Mouse (Mus musculus) cerebellum, adult 9-10 months (tissue): ENCODE data around the gene Pcbp1.
"Not testable (repeated sequence)": the region's sequence is repeated elsewhere in the genome, so short reads cannot be mapped to it uniquely, and the experiment has no call there.

Experiments used
- DNase-seq: peaks from one replicate; pipeline ENCODE4 v3.0.0; 2022

Pcbp1 gene

DNA sequence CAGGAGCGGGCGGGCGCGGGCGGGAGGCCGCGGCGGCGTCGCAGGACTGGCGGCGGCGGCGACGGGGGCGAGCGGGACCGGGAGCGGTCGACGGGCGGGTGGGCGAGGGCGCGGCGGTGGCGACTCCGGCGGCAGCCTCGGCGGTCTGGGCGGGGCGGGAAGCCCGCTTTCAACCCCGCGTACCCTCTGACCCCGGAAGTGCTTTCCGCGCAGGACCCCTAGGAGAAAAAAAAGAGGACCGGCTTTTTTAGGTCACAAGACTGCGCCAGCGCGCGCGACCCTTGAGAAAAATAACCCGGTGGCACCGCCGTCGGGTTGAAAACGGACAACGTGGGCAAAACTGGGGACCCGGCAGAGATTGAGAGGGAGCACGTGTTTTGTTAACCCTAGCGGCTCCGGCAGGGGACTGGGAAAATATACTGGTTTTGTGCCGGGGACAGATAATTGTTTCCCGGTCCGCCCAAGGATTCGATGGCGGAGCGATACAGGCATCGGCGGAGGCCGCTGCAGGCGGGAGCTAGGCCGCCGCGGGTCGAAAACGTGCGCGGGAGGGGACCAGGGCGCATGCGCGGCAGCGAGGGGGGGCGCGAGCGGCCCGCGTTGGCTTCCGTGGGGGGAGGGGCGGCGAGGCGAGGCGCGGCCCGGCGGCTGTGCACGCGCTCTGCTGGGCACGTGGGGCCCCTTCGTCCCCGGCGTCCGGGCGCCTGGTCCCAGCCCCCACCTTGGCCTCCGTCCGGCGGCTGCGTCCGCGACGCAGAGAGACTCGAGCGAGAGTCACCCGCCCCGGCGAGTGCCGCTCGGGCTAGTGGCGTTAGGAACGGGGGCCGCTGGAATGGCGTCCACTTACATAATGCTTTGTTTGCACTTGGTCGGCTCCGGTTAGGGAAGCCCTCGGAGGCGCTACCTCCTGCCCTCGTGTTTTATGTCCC is at the start of gene Pcbp1:
Gene Pcbp1 (minus strand): TSS at position 290 of the 929 bp plus-strand sequence.
- peak; percentile 96 for DNase-seq

DNA sequence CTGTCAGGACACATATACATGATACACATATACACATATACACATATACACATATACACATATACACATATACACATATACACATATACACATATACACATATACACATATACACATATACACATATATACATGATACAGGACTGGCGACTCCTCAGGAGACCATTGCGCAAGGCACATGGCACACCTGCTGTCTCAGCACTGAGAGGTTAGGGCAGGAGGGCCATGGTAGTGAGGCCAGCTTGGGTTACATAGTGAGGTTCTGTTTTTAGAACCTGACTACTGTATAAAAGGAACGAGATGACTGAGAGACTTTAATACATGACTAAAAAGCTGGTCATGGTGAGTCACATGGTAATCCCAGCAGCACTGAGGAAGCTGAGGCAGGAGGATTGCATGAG is 48.4 kb upstream of the Pcbp1 start:
- no peak for DNase-seq

DNA sequence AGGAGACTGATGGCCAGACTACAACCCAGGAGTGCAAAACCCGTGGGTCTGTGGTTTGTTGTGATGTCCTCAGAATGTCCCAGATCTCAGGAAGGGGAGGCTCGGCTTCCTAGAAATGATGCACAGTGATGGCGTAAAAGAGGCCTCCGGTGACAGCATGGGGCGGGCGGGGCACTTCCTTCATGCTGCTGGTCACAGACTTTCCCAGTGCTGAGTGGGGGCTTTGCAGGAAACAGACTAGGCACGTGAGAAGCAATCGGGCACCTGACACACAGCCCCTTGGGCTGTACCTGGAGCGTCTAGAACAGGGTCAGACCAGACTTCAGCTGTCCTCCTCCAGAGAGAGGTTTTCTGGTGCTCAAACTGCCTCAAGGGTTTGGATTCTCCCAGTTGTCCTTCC is 44.7 kb upstream of the Pcbp1 start:
- no peak for DNase-seq

DNA sequence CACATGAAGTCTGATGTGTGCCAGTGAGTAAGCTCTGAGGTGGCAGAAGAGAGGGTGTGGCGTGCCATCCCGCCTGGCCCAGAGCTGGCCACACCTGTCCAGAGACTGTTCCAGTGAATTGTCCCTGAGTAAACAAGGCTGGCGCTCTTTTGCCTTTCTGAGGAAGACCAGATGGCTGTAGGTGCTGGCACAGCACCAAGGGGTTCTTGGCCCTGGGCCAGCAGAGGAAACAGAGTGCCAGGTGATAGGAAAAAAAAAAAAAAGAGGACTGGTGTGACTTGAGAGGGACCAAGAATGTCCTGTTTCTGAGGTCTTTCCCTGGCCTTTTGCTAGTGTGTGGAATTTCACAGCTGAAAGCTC is 43.3 kb upstream of the Pcbp1 start:
- DNase-seq, result peak; percentile 85

DNA sequence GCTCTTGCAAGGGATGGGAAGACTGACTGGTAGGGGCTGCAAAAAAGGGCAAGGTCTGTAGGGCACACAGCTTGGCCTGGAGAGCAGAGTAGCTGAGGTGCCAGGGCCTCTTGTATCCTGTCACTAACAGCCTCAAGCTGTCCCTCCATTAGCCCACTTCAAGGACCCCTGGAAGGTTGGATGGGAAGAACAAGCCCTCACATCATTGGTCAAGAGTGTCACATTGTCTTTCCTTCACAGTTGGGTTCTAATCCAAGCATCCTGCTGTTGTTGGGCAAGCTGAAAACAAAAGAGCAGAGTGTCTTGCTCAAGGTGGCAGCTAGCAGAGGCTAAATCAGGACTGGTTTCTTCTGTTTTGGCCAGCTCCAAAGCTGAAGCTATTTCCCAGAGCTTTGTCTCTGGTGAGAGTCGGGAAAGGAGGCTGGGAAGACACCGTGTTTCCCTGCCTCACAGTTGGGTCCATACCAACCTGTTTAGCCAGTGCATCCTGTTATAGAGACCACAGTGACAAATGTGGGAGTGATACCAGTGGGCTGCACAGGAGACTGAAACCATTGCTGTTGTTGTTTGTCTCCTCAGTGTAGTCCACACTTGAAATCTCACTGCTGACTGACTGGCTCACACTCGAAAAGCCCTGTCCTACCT is 42.8 kb upstream of the Pcbp1 start:
- no peak for DNase-seq

DNA sequence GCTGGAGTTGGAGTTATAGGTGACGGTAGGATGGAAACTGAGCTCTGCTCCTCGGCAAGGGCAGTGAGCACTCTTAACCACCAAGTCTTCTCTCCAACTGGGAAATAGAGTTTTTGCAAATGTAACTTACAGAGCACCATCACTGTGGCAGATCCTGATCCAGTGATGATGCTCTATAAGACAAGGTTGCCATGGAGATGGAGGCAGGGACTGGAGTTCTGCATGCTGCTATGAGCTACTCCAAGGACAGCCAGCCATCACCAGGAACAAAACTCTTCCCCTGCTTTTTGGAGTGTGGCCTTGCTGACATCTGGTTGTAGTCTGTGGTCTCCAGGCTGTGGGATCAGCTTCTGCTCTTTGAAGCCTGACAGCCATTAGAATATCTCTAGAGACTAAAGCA is 39.7 kb upstream of the Pcbp1 start:
- DNase-seq, result no peak

DNA sequence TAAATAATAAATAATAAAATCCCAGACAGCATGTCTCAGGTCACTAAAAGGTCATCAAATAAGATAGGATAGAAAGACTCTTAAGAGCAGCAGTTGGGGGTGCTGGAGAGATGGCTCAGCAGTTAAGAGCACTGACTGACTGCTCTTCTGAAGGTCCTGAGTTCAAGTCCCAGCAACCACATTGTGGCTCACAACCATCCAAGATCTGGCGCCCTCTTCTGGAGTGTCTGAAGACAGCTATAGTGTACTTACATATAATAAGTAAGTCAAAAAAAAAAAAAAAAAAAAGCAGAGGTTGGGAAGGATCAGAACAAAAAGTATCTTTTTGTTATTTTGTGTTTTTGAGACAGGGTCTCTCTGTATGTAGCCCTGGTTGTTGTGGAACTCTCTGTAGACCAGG is 31.1 kb upstream of the Pcbp1 start:
- DNase-seq, result not testable (repeated sequence)

DNA sequence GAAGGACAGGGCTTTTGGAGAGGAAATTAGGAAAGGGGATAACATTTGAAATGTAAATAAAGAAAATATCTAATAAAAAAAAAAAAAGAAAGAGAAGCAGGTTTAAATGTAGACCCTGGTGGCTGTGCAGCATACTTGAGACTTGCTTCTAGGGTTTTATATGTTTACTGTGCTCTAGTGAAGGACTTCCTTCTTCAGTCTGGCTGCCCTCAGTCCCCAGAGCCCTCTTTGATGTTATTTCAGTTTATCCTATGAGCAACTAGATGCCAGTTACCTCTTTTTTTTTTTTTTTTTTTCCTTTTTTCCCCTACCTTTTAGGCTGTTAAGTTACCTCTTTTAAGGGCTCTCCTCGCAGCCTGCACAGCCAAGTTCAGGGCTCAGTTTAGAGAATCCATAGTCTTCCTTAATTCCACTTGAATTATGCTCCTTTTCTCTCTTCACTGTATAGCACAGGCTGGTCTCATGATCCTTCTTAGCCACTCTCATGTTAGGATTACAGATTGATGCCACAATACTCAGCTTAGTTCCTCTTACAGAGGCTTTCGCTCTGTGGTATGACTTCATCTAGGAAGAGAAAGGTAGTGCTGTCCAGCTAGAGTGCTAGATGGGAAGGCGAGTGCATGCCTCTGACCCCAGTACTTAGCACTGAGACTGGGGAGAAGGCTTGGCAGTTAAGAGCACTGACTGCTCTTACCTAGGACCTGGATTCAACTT is 30.4 kb upstream of the Pcbp1 start:
- DNase-seq, result no peak

DNA sequence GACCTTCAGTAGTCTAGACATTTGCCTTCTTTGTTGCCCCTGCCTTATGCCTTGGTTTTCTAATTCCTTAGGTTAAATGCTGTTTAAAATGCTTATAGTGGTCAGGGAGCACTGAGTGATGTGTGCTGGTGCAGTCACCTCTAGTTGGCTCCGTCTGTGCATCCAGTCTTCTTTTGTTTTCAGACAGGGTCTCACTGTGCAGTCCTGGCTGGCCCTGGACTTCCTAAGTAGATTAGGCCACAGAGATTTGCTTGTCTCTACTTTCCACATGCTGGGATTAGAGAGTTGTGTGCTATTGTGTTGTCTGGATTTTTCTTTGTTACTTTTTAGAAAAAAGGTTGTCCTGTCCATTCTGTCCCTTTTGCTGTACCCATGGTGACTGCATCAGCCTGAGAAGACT is 24.5 kb upstream of the Pcbp1 start:
- DNase-seq, result no peak

DNA sequence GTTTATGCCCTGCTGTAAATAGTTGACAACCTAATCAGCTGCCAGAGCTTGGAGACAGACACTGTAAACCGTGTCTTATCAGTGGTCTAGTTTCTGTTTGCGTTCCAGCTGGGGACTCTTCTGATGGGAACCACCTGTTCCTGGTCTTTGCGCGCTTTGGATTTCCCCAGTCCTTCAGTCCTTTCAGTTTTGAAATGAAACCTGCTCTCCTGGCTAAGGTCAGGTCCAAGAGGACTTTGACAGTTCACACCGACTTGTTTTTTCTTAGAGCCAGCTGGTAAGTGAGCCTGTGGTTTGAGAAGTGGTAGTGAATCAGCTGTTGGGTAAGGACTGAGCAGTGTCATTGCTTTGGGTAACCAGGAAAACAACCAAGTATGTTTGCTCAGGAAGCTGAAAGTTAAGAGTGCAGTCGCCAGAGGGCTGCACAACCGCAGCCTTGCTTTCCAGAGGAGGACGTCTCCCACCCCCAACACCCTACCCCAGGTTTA is 21.8 kb upstream of the Pcbp1 start:
- no peak for DNase-seq

DNA sequence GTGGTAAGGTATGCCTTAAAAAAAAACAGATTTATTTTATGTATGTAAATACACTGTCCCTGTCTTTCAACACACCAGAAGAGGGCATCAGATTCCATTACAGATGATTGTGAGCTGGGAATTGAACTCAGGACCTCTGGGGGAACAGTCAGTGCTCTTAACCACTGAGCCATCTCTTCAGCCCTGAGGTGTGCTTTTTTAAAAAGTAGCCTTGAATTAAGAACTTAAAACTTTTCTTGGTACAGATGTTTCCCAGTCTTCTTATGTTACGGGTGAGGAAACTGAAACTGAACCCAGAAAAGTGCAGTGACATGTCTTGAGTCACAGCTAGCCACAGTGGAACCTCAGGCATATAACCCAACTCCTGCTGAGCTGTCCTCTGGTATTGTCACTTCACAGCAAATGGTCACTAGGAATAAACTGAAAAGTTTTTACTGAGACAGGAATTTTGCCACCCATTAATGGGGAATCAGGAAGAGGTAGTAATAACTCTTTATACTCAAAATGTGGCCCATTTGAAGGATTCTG is 21.2 kb upstream of the Pcbp1 start:
- no peak for DNase-seq

DNA sequence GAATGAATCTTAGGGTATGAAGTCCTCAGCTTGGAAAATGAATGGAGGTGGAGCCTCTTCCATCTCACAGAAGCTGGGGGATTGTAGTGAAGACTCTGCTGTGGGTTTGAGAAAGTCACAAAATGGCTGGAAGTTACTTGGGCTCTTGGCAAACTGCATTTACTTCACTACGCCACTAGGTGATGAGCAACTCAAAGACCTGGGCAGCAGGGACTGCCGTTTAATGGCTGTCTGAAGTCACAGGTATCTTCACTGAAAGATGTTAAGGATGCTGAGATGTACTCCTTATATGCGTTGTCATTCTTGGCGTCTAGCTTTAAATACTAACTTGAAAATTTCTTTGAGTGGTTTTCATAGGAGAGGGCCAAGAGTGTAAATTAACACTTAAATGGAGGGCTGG is 19.1 kb upstream of the Pcbp1 start:
- peak; percentile 62 for DNase-seq

DNA sequence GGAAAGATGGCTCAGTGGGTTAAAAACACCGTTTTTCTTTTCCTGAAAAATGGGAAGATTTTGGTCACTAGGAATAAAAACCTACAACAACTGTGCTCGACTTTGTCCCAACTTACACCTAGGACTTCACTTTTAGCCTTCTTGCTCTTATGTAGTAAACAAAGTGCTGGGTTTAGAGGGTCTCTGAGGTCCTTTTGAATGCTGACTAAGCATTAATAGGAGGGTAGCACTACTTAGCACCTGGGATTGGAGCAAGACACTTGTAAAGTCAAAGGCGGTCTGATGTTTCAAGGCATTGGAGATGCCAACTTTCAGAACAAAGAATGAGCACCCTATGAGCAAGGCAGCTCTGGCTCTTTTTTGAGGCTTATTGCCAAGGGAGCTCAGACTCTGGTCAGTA is 17.7 kb upstream of the Pcbp1 start:
- DNase-seq, result no peak

DNA sequence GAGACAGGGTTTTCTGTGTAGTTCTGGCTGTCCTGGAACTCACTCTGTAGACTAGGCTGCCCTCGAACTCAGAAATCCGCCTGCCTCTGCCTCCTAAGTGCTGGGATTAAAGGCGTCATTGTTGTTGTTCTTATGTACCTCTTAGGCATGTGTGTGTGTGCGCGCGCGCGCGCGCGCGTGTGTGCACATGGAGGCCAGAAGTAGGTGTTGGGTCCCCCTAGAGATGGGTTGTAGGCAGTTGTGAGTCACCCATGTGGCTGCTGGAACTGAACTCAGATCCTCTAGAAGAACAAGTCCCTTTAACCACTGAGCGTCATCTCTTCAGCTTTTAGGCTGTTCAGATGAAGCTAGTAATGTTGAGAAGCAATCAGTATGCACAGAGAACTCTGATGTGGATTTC is 16.9 kb upstream of the Pcbp1 start:
- DNase-seq, result no peak

DNA sequence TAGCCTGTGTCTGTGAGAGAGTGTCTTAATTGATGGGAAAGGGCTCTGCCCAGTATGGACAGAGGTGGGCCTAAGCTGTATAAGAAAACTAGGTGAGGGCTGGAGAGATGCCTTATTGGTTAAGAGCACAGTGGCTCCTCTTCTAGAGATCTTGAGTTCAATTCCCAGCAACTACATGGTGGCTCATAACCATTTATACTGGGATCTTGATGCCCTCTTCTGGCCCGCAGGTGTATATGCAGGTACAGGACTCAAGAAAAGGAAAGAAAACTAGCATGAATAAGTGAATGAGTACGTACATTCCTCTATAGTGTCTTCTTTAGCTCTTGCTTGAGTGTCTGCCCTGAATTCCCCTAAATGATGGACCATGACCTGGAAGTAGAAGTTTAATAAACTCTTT is 15.5 kb upstream of the Pcbp1 start:
- DNase-seq, result no peak

DNA sequence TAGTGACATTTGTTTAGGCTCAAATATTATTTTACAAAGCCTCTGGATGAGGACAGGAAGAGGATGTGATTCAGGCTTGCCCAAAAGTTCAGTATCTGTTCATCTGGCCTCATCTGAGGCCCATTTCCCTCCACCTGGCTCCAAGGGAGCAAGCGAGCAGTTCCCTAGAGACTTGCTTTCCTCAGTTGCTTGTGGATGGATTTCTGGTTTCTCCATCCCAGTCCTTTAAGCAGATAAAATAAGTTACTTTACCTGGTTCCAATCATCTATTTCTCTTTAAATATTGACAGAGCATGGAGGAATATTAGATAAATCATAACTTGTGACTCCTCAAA is 2.3 kb upstream of the Pcbp1 start:
- DNase-seq, result peak; percentile 39

DNA sequence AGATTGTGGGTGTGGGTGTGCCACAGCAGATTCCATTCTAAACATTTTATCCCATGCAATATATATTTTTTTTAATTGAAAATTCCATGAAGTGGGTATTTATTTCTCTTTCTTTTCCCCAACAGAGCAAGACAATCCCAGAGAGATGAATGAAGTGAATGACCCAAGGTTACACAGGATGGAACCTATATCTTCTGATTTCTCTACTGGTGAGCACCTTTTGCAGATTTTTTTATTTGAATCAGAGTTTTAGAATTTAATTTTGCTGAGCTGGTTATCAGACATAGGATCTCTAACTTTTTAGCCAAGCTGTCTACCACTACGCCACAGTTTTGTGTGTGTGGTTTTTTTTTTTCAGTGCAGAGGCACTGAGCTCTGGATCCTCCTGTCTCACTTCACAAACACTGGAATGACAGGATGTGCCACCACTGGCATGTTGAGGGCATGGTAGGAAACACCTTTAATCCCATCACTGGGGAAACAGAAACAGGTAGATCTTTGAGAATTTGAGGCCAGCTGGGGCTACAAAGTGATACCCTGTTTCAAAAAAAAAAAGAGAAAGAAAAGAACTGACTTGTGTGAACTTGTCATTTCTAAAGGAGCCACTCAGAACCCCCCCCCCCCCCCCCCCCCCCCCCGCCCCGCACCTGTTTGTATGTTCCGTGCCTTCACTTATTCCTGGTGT is 1.8 kb upstream of the Pcbp1 start:
- DNase-seq, result peak; percentile 51

DNA sequence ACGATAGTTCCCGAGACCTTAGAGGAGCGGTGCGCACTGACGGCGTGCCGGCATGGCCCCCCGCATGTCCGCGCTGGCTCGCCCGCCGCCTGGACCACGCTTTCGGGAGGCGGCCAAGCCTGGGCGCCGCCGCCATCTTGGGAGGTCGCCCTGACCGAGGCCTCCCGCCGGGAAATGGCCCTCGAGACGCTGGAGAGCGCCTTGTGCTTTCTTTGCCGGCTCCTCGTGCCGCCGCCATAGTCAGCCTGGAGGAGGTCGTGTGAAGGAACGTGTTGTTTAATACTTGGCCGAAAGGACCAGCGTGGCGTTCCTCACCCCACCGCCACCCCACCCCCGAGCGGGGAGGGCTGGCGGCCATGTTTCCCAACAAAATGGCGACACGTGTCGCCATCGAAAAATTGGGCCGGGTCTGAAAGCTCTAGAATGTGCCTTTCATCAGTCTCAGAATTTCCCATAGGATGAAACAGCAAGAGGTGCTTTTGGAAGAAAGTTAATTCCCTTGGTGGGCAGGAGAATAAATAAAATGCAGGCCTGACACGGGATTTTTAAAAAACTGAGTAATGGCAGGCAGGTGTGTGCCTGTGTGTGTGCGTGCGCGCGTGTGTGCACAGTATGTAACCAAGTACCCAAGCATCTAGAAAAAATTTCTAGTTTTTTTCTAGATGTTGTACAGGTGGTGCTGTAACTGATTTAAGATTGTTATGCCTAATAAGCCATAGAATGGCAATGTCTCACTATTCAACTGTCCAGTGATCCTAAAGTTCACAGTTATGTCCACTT is 1.0 kb upstream of the Pcbp1 start:
- DNase-seq, result no peak

DNA sequence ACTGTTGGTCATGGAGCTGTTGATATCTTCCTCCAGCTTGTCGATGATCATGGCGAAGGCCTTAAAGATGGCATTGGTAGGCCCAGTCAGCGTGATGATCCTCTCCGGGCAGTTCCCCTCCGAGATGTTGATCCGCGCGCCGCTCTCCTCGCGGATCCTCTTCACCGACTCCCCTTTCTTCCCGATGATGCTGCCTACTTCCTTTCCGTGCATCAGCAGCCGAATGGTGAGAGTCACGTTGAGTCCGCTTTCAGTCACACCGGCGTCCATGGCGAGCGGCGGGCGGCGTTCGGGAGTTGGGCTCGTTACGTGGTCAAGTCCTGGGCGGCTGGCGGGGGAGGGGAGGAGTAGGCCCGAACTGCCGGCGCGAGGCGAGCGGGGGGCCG is 482 bp downstream of the Pcbp1 start:
- DNase-seq, result peak; percentile 78

DNA sequence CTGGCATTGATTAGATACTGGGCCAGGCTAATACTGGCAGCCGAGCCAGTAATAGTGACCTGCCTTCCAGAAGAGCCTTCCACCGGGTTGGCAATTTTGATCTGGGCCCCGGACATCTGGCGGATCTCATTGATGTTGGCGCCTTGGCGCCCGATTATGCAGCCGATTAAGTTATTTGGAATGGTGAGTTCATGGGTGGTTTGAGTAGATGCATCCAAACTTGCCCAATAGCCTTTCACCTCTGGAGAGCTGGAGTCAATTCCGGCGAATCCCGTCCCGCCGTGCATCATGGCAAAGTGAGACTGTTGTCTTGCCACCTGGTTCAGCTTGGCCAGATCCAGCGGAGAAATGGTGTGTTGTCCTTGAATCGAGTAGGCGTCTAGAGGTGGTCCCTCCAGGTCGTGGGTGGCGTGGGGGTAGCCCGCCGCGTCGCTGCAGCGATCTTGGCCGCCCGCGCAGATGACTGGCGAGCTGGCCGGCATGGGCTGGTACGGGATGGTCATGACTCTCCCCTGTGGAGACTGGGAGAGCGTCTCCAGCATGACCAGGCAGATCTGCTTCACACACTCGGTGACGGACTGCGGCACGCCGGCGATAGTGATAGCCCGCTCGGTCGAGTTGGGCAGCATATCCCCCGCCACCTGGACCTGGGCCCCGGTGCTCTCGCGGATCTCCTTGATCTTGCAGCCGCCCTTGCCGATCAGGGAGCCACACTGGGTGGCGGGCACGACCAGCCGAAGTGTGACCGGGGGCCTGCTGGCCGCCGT is 1.1 kb downstream of the Pcbp1 start:
- DNase-seq, result peak; percentile 63

DNA sequence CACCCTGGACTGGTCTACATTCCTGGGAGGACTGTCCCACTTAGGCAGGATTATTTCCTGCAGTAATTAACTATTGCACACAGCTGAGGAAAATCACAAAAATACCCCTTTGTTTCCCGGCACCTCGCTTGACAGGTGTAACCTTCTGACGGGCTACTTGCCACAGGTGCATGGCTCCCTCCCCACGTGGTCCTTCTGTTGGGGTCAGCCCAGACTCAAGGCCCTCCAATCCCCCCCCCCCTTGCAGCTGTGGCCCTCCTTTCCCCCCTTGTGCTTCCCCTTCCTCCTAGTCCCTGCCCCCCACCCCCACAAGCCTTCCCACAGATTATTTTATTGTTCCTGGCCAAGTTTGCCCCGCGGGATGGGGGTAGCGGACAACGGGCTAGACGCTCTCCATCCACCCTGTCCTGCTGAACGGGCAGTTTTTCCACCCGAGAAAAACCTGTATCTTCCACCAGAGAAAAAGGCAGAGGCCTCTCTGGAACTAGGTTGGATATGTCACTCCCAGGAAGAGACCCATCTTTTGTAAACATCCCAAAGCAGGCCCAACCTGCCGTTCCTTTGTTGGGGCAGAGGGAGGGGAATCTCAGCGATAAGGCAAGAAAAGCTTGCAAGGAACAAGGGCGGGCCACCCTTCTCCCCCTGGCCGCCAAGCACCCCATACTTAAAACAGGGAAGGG is 2.2 kb downstream of the Pcbp1 start:
- peak; percentile 48 for DNase-seq
